In the genomic region with DNA sequence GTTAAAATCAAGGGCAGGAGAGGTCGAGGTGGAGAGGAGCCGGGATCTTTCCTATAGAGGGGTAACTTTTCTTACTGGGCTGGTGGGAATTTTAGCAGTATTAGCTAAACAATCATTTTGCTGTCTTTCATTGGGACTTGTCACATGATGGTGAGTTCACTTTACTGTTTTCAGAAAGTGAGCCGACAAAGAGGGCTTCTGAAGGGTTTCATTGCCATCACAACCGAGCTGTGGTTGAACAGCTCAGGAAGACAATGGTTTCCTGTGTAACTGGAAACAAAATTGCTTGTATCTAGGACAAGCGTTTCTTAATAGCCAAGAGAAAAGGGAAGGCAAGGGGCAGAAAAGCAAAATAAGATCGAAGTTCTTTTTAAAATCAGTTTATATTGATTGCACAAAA, we compare ENCODE assay signal across 17 mouse cellular contexts. TPM values are rescaled to one million over a fixed set of nuclear protein-coding genes. Genes with fewer than 3 reads are reported as not detected.
A peak's percentile ranks its signal among the peaks of the same experiment; 100 is the strongest.
DNase-seq lines count a peak whose midpoint lies in the region; ATAC-seq and TF ChIP-seq lines count a peak whose summit lies in the region.
"Had no signal": no experiment of that assay in that cellular context is flagged by ENCODE, and none has a peak within 500 bp of the region (broad histone marks: within the 10 kb centered on the region; RNA-seq: fewer than 3 reads in every experiment).

No protein-coding gene starts in this region.

- peak; percentile 27; the same call in 1 of the 2 replicates for ATAC-seq in forebrain, postnatal 0 days
- ATAC-seq in forebrain, embryonic 12.5 days (ENCODE audit: low FRiP score) = no peak
- peak; percentile 42 for ATAC-seq in granulocyte monocyte progenitor cell, adult 5-6 weeks (replicated peaks; ENCODE audit: poor library complexity, severe bottlenecking)

- no peaks in the 10 kb centered on the region for H3K36me3 ChIP-seq in forebrain, postnatal 0 days (ENCODE audit: insufficient read depth)
- H3K36me3 ChIP-seq in forebrain, embryonic 12.5 days (replicated peaks) = no peaks in the 10 kb centered on the region
- H3K36me3 ChIP-seq: liver, embryonic 13.5 days had no signal

- no peak overlapping the region for H3K4me3 ChIP-seq in forebrain, postnatal 0 days (ENCODE audit: low read depth, low read length)
- no peak overlapping the region for H3K4me3 ChIP-seq in forebrain, embryonic 12.5 days (replicated peaks)
- H3K4me3 ChIP-seq: erythroblast, embryonic 14.5 days; liver, embryonic 13.5 days had no signal

- no peaks in the 10 kb centered on the region for H3K9me3 ChIP-seq in forebrain, postnatal 0 days (ENCODE audit: low read length)
- no peaks in the 10 kb centered on the region for H3K9me3 ChIP-seq in forebrain, embryonic 12.5 days
- H3K9me3 ChIP-seq: liver, embryonic 13.5 days had no signal

- DNase-seq in forebrain, postnatal 0 days = no peak
- DNase-seq in spleen, postnatal 36 days (ENCODE audit: low spot score in 2 of 2) = peak; percentile 30 to 36
- DNase-seq in spleen, postnatal 14 days (ENCODE audit: low spot score in 2 of 2) = no peak
- peak; percentile 59 for DNase-seq in telencephalon, adult 2 months (ENCODE audit: low read depth, low spot score)
- DNase-seq in cerebellum, adult 11 months = no peak
- DNase-seq in heart, adult 18-20 months = no peak
- DNase-seq: cerebellum, adult 9-10 months; heart, postnatal 10 days; left cerebral cortex, postnatal 4 days; liver, embryonic 13.5 days; lung, postnatal 10 days had no signal

- H3K27ac ChIP-seq in forebrain, postnatal 0 days (ENCODE audit: low read depth, low read length) = no peak overlapping the region
- no peak overlapping the region for H3K27ac ChIP-seq in forebrain, embryonic 12.5 days
- H3K27ac ChIP-seq: liver, embryonic 13.5 days had no signal

- no peak overlapping the region for H3K9ac ChIP-seq in forebrain, postnatal 0 days
- H3K9ac ChIP-seq in forebrain, embryonic 12.5 days = no peak overlapping the region
- H3K9ac ChIP-seq: liver, embryonic 13.5 days had no signal

- H3K27me3 ChIP-seq in forebrain, postnatal 0 days (ENCODE audit: insufficient read depth, low read length) = no peaks in the 10 kb centered on the region
- no peaks in the 10 kb centered on the region for H3K27me3 ChIP-seq in forebrain, embryonic 12.5 days
- H3K27me3 ChIP-seq: liver, embryonic 13.5 days had no signal

- H3K4me1 ChIP-seq in forebrain, postnatal 0 days (ENCODE audit: insufficient read depth) = no peaks in the 10 kb centered on the region
- no peaks in the 10 kb centered on the region for H3K4me1 ChIP-seq in forebrain, embryonic 12.5 days

- H3K4me2 ChIP-seq in forebrain, postnatal 0 days (ENCODE audit: low read depth) = no peak overlapping the region
- no peak overlapping the region for H3K4me2 ChIP-seq in forebrain, embryonic 12.5 days
- H3K4me2 ChIP-seq: liver, embryonic 13.5 days had no signal

- 51% methylated on average over 6 of the region's 6 CpGs for WGBS in forebrain, postnatal 0 days
- 65% methylated on average over 6 of the region's 6 CpGs for WGBS in forebrain, embryonic 12.5 days

- no peak for TF ChIP-seq CTCF in forebrain, postnatal 0 days (IDR thresholded peaks at IDR 0.05; ENCODE audit: low read depth)

RNA-seq across cellular contexts. Expression of a gene that starts 17.7 kb away (rescaled TPM):
- 0.48 and 1.2 TPM in 2 replicates for total RNA-seq in forebrain, postnatal 0 days (2014; rRNA removed)
- 3.5 and 4.2 TPM in 2 replicates for polyA plus RNA-seq in forebrain, postnatal 0 days (2015; fragmentation: Nextera tagmentation; extraction: Ambion mirVana)
- 0.33 and 0.51 TPM in 2 replicates for polyA plus RNA-seq in forebrain, embryonic 12.5 days (2016; fragmentation: Nextera tagmentation; extraction: Ambion mirVana)
- total RNA-seq in granulocyte monocyte progenitor cell, adult 5-6 weeks (2014; fragmentation: Nextera tagmentation) = 232 and 310 TPM in 2 replicates
- 511 and 544 TPM in 2 replicates for total RNA-seq in granulocyte monocyte progenitor cell, adult 5-6 weeks (2017)
- 1 to 10 TPM; 2.9 to 4.7 TPM for total RNA-seq in heart, adult 18-20 months (2021)
- polyA plus RNA-seq: erythroblast, embryonic 14.5 days had no signal

RNA-seq across cellular contexts. Expression of a gene that starts 30.6 kb away (rescaled TPM):
- not detected in 2 replicates for total RNA-seq in forebrain, postnatal 0 days (2014; rRNA removed)
- not detected in 2 replicates for polyA plus RNA-seq in forebrain, postnatal 0 days (2015; fragmentation: Nextera tagmentation; extraction: Ambion mirVana)
- not detected in 2 replicates for polyA plus RNA-seq in forebrain, embryonic 12.5 days (2016; fragmentation: Nextera tagmentation; extraction: Ambion mirVana)
- not detected in 2 replicates for total RNA-seq in granulocyte monocyte progenitor cell, adult 5-6 weeks (2014; fragmentation: Nextera tagmentation)
- not detected in 2 replicates for total RNA-seq in granulocyte monocyte progenitor cell, adult 5-6 weeks (2017)
- not detected for total RNA-seq in heart, adult 18-20 months (2021)
- total RNA-seq: adrenal gland, postnatal 4 days had no signal
- polyA plus RNA-seq: erythroblast, embryonic 14.5 days; kidney, embryonic 16.5 days; liver, embryonic 13.5 days; neural tube, embryonic 14.5 days had no signal

RNA-seq across cellular contexts. Expression of a gene that starts 31.4 kb away (rescaled TPM):
- total RNA-seq in forebrain, postnatal 0 days (2014; rRNA removed) = 81.6 and 85.1 TPM in 2 replicates
- 34.6 and 38.0 TPM in 2 replicates for polyA plus RNA-seq in forebrain, postnatal 0 days (2015; fragmentation: Nextera tagmentation; extraction: Ambion mirVana)
- 29.1 and 30.4 TPM in 2 replicates for polyA plus RNA-seq in forebrain, embryonic 12.5 days (2016; fragmentation: Nextera tagmentation; extraction: Ambion mirVana)
- 27.1 and 44.0 TPM in 2 replicates for total RNA-seq in granulocyte monocyte progenitor cell, adult 5-6 weeks (2014; fragmentation: Nextera tagmentation)
- 42.0 and 48.3 TPM in 2 replicates for total RNA-seq in granulocyte monocyte progenitor cell, adult 5-6 weeks (2017)
- 10 to 100 TPM; 19.9 to 26.0 TPM for total RNA-seq in heart, adult 18-20 months (2021)

RNA-seq across cellular contexts. Expression of a gene that starts 49.5 kb away (rescaled TPM):
- 0.05 and 0.08 TPM in 2 replicates for total RNA-seq in forebrain, postnatal 0 days (2014; rRNA removed)
- polyA plus RNA-seq in forebrain, postnatal 0 days (2015; fragmentation: Nextera tagmentation; extraction: Ambion mirVana) = 0.05 and 0.21 TPM in 2 replicates
- polyA plus RNA-seq in forebrain, embryonic 12.5 days (2016; fragmentation: Nextera tagmentation; extraction: Ambion mirVana) = 0.13 and 0.22 TPM in 2 replicates
- total RNA-seq in granulocyte monocyte progenitor cell, adult 5-6 weeks (2014; fragmentation: Nextera tagmentation) = not detected in 2 replicates
- total RNA-seq in granulocyte monocyte progenitor cell, adult 5-6 weeks (2017) = not detected in 2 replicates
- total RNA-seq in heart, adult 18-20 months (2021) = 100 to 1,000 TPM; 206 to 302 TPM
- polyA plus RNA-seq: erythroblast, embryonic 14.5 days had no signal

Comparison
In these comparisons a context has a peak if more than half of its experiments do, and no peak if none do; other contexts are left out.
1. DNase-seq: peak in spleen, postnatal 36 days (2 of 2) and telencephalon, adult 2 months (single experiment); none in forebrain, postnatal 0 days (single experiment), spleen, postnatal 14 days (0 of 2), cerebellum, adult 11 months (single experiment) and heart, adult 18-20 months (0 of 2).
2. RNA of a gene that starts 17.7 kb away (total RNA-seq): 232 to 544 TPM in granulocyte monocyte progenitor cell, adult 5-6 weeks; 2.9 to 4.7 TPM in heart, adult 18-20 months and 0.48 to 1.2 TPM in forebrain, postnatal 0 days; every median in the first group is over 10 times any median in the second.